ENCODE assay signal across 21 mouse cellular contexts in the genomic region with DNA sequence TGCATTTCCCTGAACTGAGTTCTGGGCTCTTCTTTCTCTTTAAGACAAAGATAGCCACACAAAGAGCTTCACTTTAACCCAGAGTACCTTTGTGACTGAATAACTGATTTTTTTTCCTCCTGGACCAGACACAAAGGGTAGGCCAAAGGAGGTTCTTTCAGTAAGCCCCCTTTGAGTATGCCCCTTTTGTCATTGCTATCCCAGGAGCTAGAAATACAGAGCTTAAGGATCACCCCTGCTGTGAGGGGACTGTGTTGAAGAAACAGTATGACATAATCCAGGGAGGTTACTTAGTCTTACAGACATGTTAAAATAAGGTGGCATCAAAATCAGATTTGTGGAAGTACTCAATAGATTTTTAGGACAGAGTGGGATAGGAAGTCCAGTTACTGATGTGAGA. TPM values are rescaled to one million over a fixed set of nuclear protein-coding genes. Genes with fewer than 3 reads are reported as not detected.
DNase-seq lines count a peak whose midpoint lies in the region; ATAC-seq lines count a peak whose summit lies in the region.
"Had no signal": no experiment of that assay in that cellular context is flagged by ENCODE, and none has a peak within 500 bp of the region (broad histone marks: within the 10 kb centered on the region; RNA-seq: fewer than 3 reads in every experiment).

No protein-coding gene starts in this region.

- H3K4me3 ChIP-seq in forebrain, embryonic 12.5 days (replicated peaks): no peak overlapping the region
- no peak overlapping the region for H3K4me3 ChIP-seq in forebrain, embryonic 15.5 days
- H3K4me3 ChIP-seq in midbrain, embryonic 13.5 days (replicated peaks): no peak overlapping the region
- H3K4me3 ChIP-seq: gastrocnemius, adult 2 months; limb, embryonic 15.5 days; liver, embryonic 15.5 days; neural tube, embryonic 12.5 days had no signal

- peak overlapping the region; percentile 53; the same call in 1 of the 2 replicates for H3K27ac ChIP-seq in forebrain, embryonic 12.5 days
- no peak overlapping the region for H3K27ac ChIP-seq in forebrain, embryonic 15.5 days (replicated peaks)
- peak overlapping the region; percentile 45 for H3K27ac ChIP-seq in midbrain, embryonic 13.5 days
- H3K27ac ChIP-seq: gastrocnemius, adult 2 months; limb, embryonic 15.5 days; liver, embryonic 15.5 days; macrophage; neural tube, embryonic 12.5 days had no signal

- no peak for ATAC-seq in forebrain, embryonic 12.5 days (ENCODE audit: low FRiP score)
- no peak for ATAC-seq in forebrain, embryonic 15.5 days (replicated peaks)
- ATAC-seq in midbrain, embryonic 13.5 days: no peak

- no peaks in the 10 kb centered on the region for H3K36me3 ChIP-seq in forebrain, embryonic 12.5 days (replicated peaks)
- H3K36me3 ChIP-seq in forebrain, embryonic 15.5 days: no peaks in the 10 kb centered on the region
- H3K36me3 ChIP-seq in midbrain, embryonic 13.5 days: no peaks in the 10 kb centered on the region
- H3K36me3 ChIP-seq: liver, embryonic 15.5 days; neural tube, embryonic 12.5 days had no signal

- H3K9ac ChIP-seq in forebrain, embryonic 12.5 days: no peak overlapping the region
- no peak overlapping the region for H3K9ac ChIP-seq in forebrain, embryonic 15.5 days (replicated peaks)
- no peak overlapping the region for H3K9ac ChIP-seq in midbrain, embryonic 13.5 days (replicated peaks)
- H3K9ac ChIP-seq: limb, embryonic 15.5 days; liver, embryonic 15.5 days; neural tube, embryonic 12.5 days had no signal

- peaks cover 50% of the 10 kb centered on the region for H3K4me1 ChIP-seq in forebrain, embryonic 12.5 days
- H3K4me1 ChIP-seq in forebrain, embryonic 15.5 days: peaks cover 60% of the 10 kb centered on the region
- H3K4me1 ChIP-seq in midbrain, embryonic 13.5 days (replicated peaks): peaks cover 71% of the 10 kb centered on the region
- H3K4me1 ChIP-seq: liver, embryonic 15.5 days had no signal

- H3K9me3 ChIP-seq in forebrain, embryonic 12.5 days: no peaks in the 10 kb centered on the region
- no peaks in the 10 kb centered on the region for H3K9me3 ChIP-seq in forebrain, embryonic 15.5 days
- no peaks in the 10 kb centered on the region for H3K9me3 ChIP-seq in midbrain, embryonic 13.5 days
- H3K9me3 ChIP-seq: limb, embryonic 15.5 days; liver, embryonic 15.5 days; neural tube, embryonic 12.5 days had no signal

- H3K27me3 ChIP-seq in forebrain, embryonic 12.5 days: no peaks in the 10 kb centered on the region
- H3K27me3 ChIP-seq in forebrain, embryonic 15.5 days: no peaks in the 10 kb centered on the region
- no peaks in the 10 kb centered on the region for H3K27me3 ChIP-seq in midbrain, embryonic 13.5 days
- H3K27me3 ChIP-seq: limb, embryonic 15.5 days; liver, embryonic 15.5 days; neural tube, embryonic 12.5 days had no signal

- no peak overlapping the region for H3K4me2 ChIP-seq in forebrain, embryonic 12.5 days
- H3K4me2 ChIP-seq in forebrain, embryonic 15.5 days (replicated peaks): no peak overlapping the region
- H3K4me2 ChIP-seq in midbrain, embryonic 13.5 days (replicated peaks): no peak overlapping the region
- H3K4me2 ChIP-seq: heart, embryonic 11.5 days; limb, embryonic 15.5 days; liver, embryonic 15.5 days had no signal

- DNase-seq in ES-CJ7 (ENCODE audit: low read depth, low spot score) (peak; percentile 27), ZHBTc4 (ENCODE audit: low read depth, low spot score) (peak; percentile 51)
- no peak for DNase-seq in right cerebral cortex, postnatal 25 days
- no peak for DNase-seq in right cerebral cortex, postnatal 4 days
- DNase-seq in adrenal gland, postnatal 25 days: no peak
- DNase-seq: adrenal gland, adult 8-10 months; B cell, adult 2 months; cerebellum, postnatal 10 days; gastrocnemius, adult 2 months; heart, postnatal 10 days; kidney, adult 2 months; kidney, postnatal 10 days; thymus, postnatal 36 days had no signal

RNA-seq across cellular contexts. Expression of a gene that starts 50.0 kb away (rescaled TPM):
- 121 and 124 TPM in 2 replicates for polyA plus RNA-seq in forebrain, embryonic 12.5 days (2016; fragmentation: Nextera tagmentation; extraction: Ambion mirVana)
- polyA plus RNA-seq in forebrain, embryonic 15.5 days (2015; fragmentation: Nextera tagmentation; extraction: Ambion mirVana): 206 and 213 TPM in 2 replicates
- 200 and 204 TPM in 2 replicates for polyA plus RNA-seq in midbrain, embryonic 13.5 days (2015; fragmentation: Nextera tagmentation; extraction: Ambion mirVana)
- 49.6 and 55.2 TPM in 2 replicates for total RNA-seq in adrenal gland, postnatal 25 days (2021)

Comparison
In these comparisons a context has a peak if more than half of its experiments do, and no peak if none do; other contexts are left out.
1. DNase-seq: peak in ES-CJ7 (single experiment) and ZHBTc4 (single experiment); none in right cerebral cortex, postnatal 25 days (single experiment), right cerebral cortex, postnatal 4 days (single experiment) and adrenal gland, postnatal 25 days (single experiment).